Mouse (Mus musculus) ES-Bruce4 (cell line): ENCODE results near the gene Zmynd11. TPM values are rescaled to one million over a fixed set of nuclear protein-coding genes. Genes with fewer than 3 reads are reported as not detected.

Experiments used
- H3K27ac ChIP-seq: 2 replicates; pipeline ENCODE4 v1.5.1; 2012; ENCODE audit warnings: low read length, inconsistent platforms; ENCODE audit not compliant: insufficient read depth
- H3K27me3 ChIP-seq: 2 replicates; pipeline ENCODE4 v1.6.1; 2012; ENCODE audit warnings: mild to moderate bottlenecking, low read length, inconsistent platforms; ENCODE audit not compliant: control insufficient read depth, poor library complexity, insufficient read depth, severe bottlenecking
- H3K36me3 ChIP-seq: 2 replicates; pipeline ENCODE4 v1.6.1; 2012; ENCODE audit warnings: inconsistent platforms, mild to moderate bottlenecking, low read length, moderate library complexity; ENCODE audit not compliant: control insufficient read depth, poor library complexity, insufficient read depth, severe bottlenecking
- H3K4me1 ChIP-seq: one replicate; pipeline ENCODE4 v1.8.1; 2011; ENCODE audit warnings: low read length; ENCODE audit not compliant: control insufficient read depth, insufficient read depth
- H3K4me3 ChIP-seq: 2 replicates; pipeline ENCODE4 v1.5.1; 2011; ENCODE audit warnings: low read depth, mild to moderate bottlenecking, low read length
- H3K9ac ChIP-seq: 2 replicates; pipeline ENCODE4 v1.6.1; 2012; ENCODE audit warnings: low read depth, mild to moderate bottlenecking, inconsistent platforms; ENCODE audit not compliant: poor library complexity, severe bottlenecking
- H3K9me3 ChIP-seq: replicated peaks from 2 replicates; pipeline ENCODE4 v1.6.1; 2012; ENCODE audit warnings: mild to moderate bottlenecking, low read length, inconsistent platforms; ENCODE audit not compliant: control insufficient read depth, poor library complexity, insufficient read depth, severe bottlenecking
- CTCF ChIP-seq: IDR thresholded peaks from one replicate; pipeline ENCODE4 v1.8.1; 2011; ENCODE audit warnings: low read depth, low read length
- EP300 ChIP-seq: IDR thresholded peaks from 2 replicates; pipeline ENCODE4 v1.6.1; 2011; ENCODE audit warnings: low read depth, low read length; ENCODE audit not compliant: insufficient read depth
- POLR2A ChIP-seq: IDR thresholded peaks from one replicate; pipeline ENCODE4 v1.8.1; 2011; ENCODE audit warnings: low read length; ENCODE audit not compliant: insufficient read depth
- polyA plus RNA-seq: library from polyadenylated mRNA; stranded (reverse); fragments of >200 nt; gene quantifications from 2 replicates; pipeline ENCODE4 v1.2.4, GENCODE M21; 2011; ENCODE audit warnings: low read depth; ENCODE audit not compliant: missing spikeins, insufficient read depth, insufficient read length

Zmynd11 gene
- polyA plus RNA-seq, 1 experiment = 48.3 TPM

DNA sequence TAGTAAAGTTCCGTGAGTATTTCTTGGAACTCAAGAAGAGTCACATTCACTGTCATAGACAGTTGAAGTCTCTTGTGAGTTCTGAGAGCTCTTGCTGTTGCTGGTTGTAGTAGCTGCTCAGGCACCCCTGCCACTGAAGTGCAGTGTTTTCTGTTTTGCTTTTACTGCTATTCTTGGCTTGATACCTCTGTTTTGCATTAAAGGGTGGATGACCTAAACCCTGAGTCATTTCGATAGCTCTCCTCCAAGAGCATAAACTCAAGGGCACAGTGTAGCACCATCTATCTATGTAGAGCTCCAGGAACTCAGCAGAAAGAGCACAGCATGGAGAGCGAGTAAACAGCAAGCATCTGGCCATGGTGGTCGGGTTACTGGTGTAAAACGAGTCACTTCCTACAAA lies 2.1 kb upstream of the Zmynd11 start:
- Histone ChIP-seq H3K36me3 (no peaks in the 10 kb centered on the region), H3K27me3 (no peaks in the 10 kb centered on the region), H3K9ac (no peak overlapping the region), H3K9me3 (no peaks in the 10 kb centered on the region), H3K4me3 (no peak overlapping the region), H3K4me1 (no peaks in the 10 kb centered on the region), H3K27ac (no peak overlapping the region)
- TF ChIP-seq EP300 = no peak
- no peak for TF ChIP-seq POLR2A
- no peak for TF ChIP-seq CTCF

DNA sequence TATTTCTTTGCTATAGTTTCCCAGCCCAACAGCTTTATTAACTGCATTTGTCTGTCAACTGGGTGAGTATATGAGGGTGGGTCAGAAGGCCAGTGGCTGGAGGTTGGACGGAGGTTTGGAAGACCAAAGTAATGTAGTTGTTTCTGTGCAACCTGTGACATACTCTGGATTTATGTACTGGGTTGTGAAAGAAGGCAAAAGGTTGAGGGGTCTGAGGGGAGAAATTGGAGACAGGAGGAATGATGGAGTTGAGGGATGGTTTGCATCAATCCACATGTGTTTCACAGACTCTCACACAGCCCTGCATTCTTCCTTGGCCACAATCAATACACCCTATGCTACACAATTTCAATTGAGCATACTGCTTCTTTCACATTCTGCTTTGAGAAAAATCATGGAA lies 1.4 kb upstream of the Zmynd11 start:
- H3K36me3 ChIP-seq = no peaks in the 10 kb centered on the region
- H3K9me3 ChIP-seq = no peaks in the 10 kb centered on the region
- H3K4me3 ChIP-seq = no peak overlapping the region
- H3K27me3 ChIP-seq = no peaks in the 10 kb centered on the region
- TF ChIP-seq POLR2A (no peak), EP300 (no peak), CTCF (no peak)
- no peaks in the 10 kb centered on the region for H3K4me1 ChIP-seq
- H3K9ac ChIP-seq = no peak overlapping the region
- H3K27ac ChIP-seq = no peak overlapping the region

DNA sequence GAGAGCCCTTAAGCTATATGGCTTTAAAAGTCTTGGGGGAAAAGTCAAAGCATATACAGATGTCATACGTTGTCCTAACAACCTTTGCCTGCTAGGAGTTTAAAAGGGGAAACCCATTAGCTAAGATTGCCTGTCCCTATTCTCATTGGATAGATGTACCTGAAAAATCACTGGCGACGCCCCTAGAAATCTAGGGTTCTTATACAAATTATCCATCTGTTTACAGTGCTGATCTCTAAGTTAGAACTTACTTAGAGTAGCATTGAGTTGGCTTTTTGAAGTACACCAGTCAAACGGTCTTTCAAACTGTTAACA lies 364 bp upstream of the Zmynd11 start:
- no peaks in the 10 kb centered on the region for H3K9me3 ChIP-seq
- no peaks in the 10 kb centered on the region for H3K36me3 ChIP-seq
- peak overlapping the region; percentile 99 for H3K9ac ChIP-seq
- no peak overlapping the region for H3K4me3 ChIP-seq
- no peak overlapping the region for H3K27ac ChIP-seq
- no peaks in the 10 kb centered on the region for H3K4me1 ChIP-seq
- no peaks in the 10 kb centered on the region for H3K27me3 ChIP-seq
- TF ChIP-seq EP300 (no peak), POLR2A (no peak)

DNA sequence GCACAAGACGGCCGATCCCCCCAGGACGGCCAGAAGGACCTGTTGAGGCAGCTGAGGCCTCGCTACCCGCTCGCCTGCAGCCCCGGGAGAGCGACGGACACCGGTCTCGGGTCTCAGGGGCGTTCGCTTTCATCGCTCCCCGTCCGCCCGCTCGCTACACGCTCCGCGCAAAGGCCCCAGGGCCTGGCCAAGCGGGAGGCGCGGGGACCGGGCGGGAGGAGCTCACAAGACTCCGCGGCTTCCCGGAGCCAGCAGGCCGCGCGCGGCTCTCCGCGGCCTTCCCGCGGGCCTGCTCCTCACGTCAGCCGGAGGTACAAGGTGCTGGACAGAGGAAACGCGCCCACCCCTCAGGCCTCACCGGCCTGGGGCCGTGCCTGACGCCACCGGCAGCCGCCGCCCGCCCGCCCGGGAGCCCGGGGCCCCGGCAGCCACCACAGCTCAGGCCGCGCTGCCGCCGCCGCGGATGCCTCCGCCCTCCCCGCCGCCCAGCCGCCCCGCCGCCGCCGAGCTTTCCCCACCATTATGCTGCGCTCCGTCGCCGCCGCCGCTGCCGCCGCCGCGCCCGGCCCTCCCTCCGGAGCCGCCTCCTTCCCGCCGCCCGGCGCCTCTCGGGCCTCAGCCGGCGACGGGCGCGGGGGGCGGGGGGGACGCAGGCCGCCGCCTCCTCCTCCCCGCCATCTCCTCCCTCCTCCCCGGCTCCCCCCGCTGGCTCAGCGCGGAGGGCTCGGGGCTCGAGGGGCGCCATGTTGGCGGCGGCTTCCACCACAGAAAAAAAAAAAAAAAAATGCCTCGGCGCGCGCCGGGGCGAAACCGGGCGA lies 1.1 kb downstream of the Zmynd11 start:
- Histone ChIP-seq H3K9ac (peak overlapping the region; percentile 99), H3K27me3 (no peaks in the 10 kb centered on the region), H3K36me3 (no peaks in the 10 kb centered on the region), H3K4me3 (peak overlapping the region; percentile 86), H3K4me1 (no peaks in the 10 kb centered on the region), H3K27ac (no peak overlapping the region), H3K9me3 (no peaks in the 10 kb centered on the region)
- TF ChIP-seq CTCF (no peak), EP300 (no peak), POLR2A (no peak)

DNA sequence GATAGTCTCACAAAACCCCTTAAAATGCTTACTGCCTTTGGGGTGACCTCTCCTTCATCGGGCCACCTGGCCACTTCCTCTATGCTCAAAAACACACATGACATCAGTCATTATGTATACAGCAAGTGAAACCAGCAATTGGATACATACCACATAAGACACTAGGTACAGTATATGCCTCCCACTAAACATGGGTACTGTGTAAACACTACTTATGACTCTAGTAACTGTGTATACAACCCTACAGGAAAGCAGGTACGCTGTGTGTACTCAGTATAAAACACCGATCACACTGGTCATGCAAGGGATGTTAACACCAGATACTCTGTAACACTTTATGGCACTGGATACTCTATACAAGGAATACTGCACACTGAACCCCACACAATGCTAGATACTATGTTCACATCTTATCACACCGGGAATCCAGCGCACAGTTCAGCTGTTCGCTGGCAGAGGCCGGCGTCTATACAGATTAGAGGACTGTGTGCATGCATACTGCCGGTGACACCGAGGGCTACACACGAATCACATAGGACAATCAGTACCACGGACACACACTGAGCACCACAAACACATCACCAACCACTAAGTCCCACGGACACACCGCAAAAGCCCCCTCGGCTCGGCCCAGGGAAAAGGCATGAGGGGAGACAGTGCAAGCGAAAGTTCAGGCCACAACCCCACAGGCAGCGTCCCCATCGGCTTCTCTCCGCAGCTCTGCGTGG lies 1.9 kb downstream of the Zmynd11 start:
- Histone ChIP-seq H3K9me3 (no peaks in the 10 kb centered on the region), H3K36me3 (no peaks in the 10 kb centered on the region), H3K27ac (no peak overlapping the region), H3K27me3 (no peaks in the 10 kb centered on the region), H3K4me1 (no peaks in the 10 kb centered on the region), H3K9ac (peak overlapping the region; percentile 99), H3K4me3 (peak overlapping the region; percentile 60)
- TF ChIP-seq POLR2A (no peak), CTCF (no peak), EP300 (no peak)

DNA sequence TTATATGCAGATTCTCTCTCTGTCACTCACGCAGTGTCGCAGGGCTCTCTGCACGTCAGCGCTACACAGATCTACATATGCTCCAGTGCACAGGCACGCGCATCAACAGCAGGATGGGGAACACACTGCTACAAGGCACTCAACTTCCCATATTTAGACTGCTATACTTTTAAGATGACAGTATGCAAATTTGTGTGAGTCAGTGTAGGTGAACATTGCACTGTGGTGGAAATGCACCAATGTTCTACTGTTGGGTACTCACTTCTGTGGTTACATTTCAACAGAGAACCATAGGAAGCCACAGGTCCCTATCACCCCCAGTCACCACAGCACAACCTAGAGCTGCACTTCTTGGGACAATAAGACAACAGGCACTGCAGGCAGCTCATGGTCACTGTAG lies 5.1 kb downstream of the Zmynd11 start:
- no peaks in the 10 kb centered on the region for H3K9me3 ChIP-seq
- H3K36me3 ChIP-seq = no peaks in the 10 kb centered on the region
- H3K27ac ChIP-seq = no peak overlapping the region

More for the DNA sequence above, 5.1 kb downstream of the Zmynd11 start:
- no peaks in the 10 kb centered on the region for H3K4me1 ChIP-seq
- TF ChIP-seq EP300 = no peak
- TF ChIP-seq POLR2A = no peak
- TF ChIP-seq CTCF = no peak
- H3K4me3 ChIP-seq = no peak overlapping the region
- H3K27me3 ChIP-seq = no peaks in the 10 kb centered on the region
- H3K9ac ChIP-seq = no peak overlapping the region
